Mouse (Mus musculus): ENCODE measurements around the gene Arv1. TPM values are rescaled to one million over a fixed set of nuclear protein-coding genes. Genes with fewer than 3 reads are reported as not detected.

The Arv1 gene
- polyA plus RNA-seq, 1 experiment from 2014 or later, result 15.0 TPM

GRCm38 (mm10) chr8:124739268-124739667, 17.3 kb downstream of the Arv1 start:
- H3K9me3 ChIP-seq (ENCODE audit: low read length), result no peaks in the 10 kb centered on the region
- H3K36me3 ChIP-seq (ENCODE audit: insufficient read depth, low read length), result no peaks in the 10 kb centered on the region
- no peak overlapping the region for H3K4me2 ChIP-seq (replicated peaks; ENCODE audit: low read depth, low read length)
- H3K27me3 ChIP-seq (replicated peaks; ENCODE audit: insufficient read depth, low read length), result no peaks in the 10 kb centered on the region
- TF ChIP-seq CTCF (IDR thresholded peaks at IDR 0.05) (peak; percentile 74), EP300 (IDR thresholded peaks at IDR 0.05) (no peak)
- 57% methylated on average over 1 of the region's 1 CpGs for WGBS
- no peak overlapping the region for H3K9ac ChIP-seq (replicated peaks; ENCODE audit: low read depth)
- DNase-seq (ENCODE audit: low spot score) (peak; percentile 56), ATAC-seq (no peak)
- H3K4me1 ChIP-seq (ENCODE audit: insufficient read depth, low read depth, low read length), result no peaks in the 10 kb centered on the region
- H3K27ac ChIP-seq (ENCODE audit: low read length), result no peak overlapping the region
- H3K4me3 ChIP-seq (ENCODE audit: low read depth, low read length), result no peak overlapping the region

- TF ChIP-seq EP300 (IDR thresholded peaks at IDR 0.05), result no peak
- H3K9ac ChIP-seq (replicated peaks; ENCODE audit: low read depth), result no peak overlapping the region
- no peaks in the 10 kb centered on the region for H3K36me3 ChIP-seq (ENCODE audit: insufficient read depth, low read length)
- H3K9me3 ChIP-seq (ENCODE audit: low read length), result no peaks in the 10 kb centered on the region
- H3K4me3 ChIP-seq (ENCODE audit: low read depth, low read length), result no peak overlapping the region
- no peak for ATAC-seq
- H3K4me2 ChIP-seq (replicated peaks; ENCODE audit: low read depth, low read length), result no peak overlapping the region
- no peak for DNase-seq (ENCODE audit: low spot score)
- no peak overlapping the region for H3K27ac ChIP-seq (ENCODE audit: low read length)
- H3K4me1 ChIP-seq (ENCODE audit: insufficient read depth, low read depth, low read length), result no peaks in the 10 kb centered on the region
- WGBS, result 49% methylated on average over 13 of the region's 13 CpGs
- no peaks in the 10 kb centered on the region for H3K27me3 ChIP-seq (replicated peaks; ENCODE audit: insufficient read depth, low read length)
Measured at GRCm38 (mm10) chr8:124746661-124747060, 24.7 kb downstream of the Arv1 start.

- H3K9me3 ChIP-seq (ENCODE audit: low read length), result no peaks in the 10 kb centered on the region
- 0 out of 2 replicates have a peak overlapping the region, but pooled peaks have one; percentile 19 for H3K9ac ChIP-seq (replicated peaks; ENCODE audit: low read depth)
- no peaks in the 10 kb centered on the region for H3K4me1 ChIP-seq (ENCODE audit: insufficient read depth, low read depth, low read length)
- WGBS, result 0% methylated on average over 31 of the region's 31 CpGs
- no peak overlapping the region for H3K27ac ChIP-seq (ENCODE audit: low read length)
- H3K4me2 ChIP-seq (replicated peaks; ENCODE audit: low read depth, low read length), result peak overlapping the region; percentile 99
- ATAC-seq (peak; percentile 31), DNase-seq (ENCODE audit: low spot score) (peak; percentile 24)
- no peaks in the 10 kb centered on the region for H3K36me3 ChIP-seq (ENCODE audit: insufficient read depth, low read length)
- H3K27me3 ChIP-seq (replicated peaks; ENCODE audit: insufficient read depth, low read length), result no peaks in the 10 kb centered on the region
- no peak for TF ChIP-seq CTCF (IDR thresholded peaks at IDR 0.05)
- no peak for TF ChIP-seq EP300 (IDR thresholded peaks at IDR 0.05)
- H3K4me3 ChIP-seq (ENCODE audit: low read depth, low read length), result peak overlapping the region; percentile 61
Measured at GRCm38 (mm10) chr8:124751191-124751590, 29.3 kb downstream of the Arv1 start.

- TF ChIP-seq CTCF (IDR thresholded peaks at IDR 0.05), result no peak
- no peak for TF ChIP-seq EP300 (IDR thresholded peaks at IDR 0.05)
- Histone ChIP-seq H3K4me3 (ENCODE audit: low read depth, low read length) (peak within 1 kb of the TSS; percentile 61), H3K27ac (ENCODE audit: low read length) (no peak within 1 kb of the TSS), H3K4me2 (replicated peaks; ENCODE audit: low read depth, low read length) (peak within 1 kb of the TSS; percentile 99), H3K4me1 (ENCODE audit: insufficient read depth, low read depth, low read length) (no peaks in the 10 kb centered on the region), H3K9ac (replicated peaks; ENCODE audit: low read depth) (0 out of 2 replicates have a peak within 1 kb of the TSS, but pooled peaks have one; percentile 19), H3K36me3 (ENCODE audit: insufficient read depth, low read length) (no peaks in the 10 kb centered on the region), H3K27me3 (replicated peaks; ENCODE audit: insufficient read depth, low read length) (no peaks in the 10 kb centered on the region), H3K9me3 (ENCODE audit: low read length) (no peaks in the 10 kb centered on the region)
- ATAC-seq, result peak; percentile 90
- peak; percentile 71 for DNase-seq (ENCODE audit: low spot score)
- WGBS, result 2% methylated on average over 25 of the region's 41 CpGs
Measured at GRCm38 (mm10) chr8:124751709-124752173, 29.8 kb downstream of the Arv1 start, which contains the start of gene Fam89a. Gene Fam89a (minus strand): TSS chr8:124751832.

GRCm38 (mm10) chr8:124752325-124752862, 30.5 kb downstream of the Arv1 start:
- H3K9ac ChIP-seq (replicated peaks; ENCODE audit: low read depth), result no peak overlapping the region
- ATAC-seq (no peak), DNase-seq (ENCODE audit: low spot score) (no peak)
- peak overlapping the region; percentile 99 for H3K4me2 ChIP-seq (replicated peaks; ENCODE audit: low read depth, low read length)
- H3K9me3 ChIP-seq (ENCODE audit: low read length), result no peaks in the 10 kb centered on the region
- WGBS, result 34% methylated on average over 21 of the region's 21 CpGs
- no peak overlapping the region for H3K4me3 ChIP-seq (ENCODE audit: low read depth, low read length)
- no peaks in the 10 kb centered on the region for H3K27me3 ChIP-seq (replicated peaks; ENCODE audit: insufficient read depth, low read length)
- no peak for TF ChIP-seq CTCF (IDR thresholded peaks at IDR 0.05)
- TF ChIP-seq EP300 (IDR thresholded peaks at IDR 0.05), result no peak
- no peaks in the 10 kb centered on the region for H3K36me3 ChIP-seq (ENCODE audit: insufficient read depth, low read length)
- no peaks in the 10 kb centered on the region for H3K4me1 ChIP-seq (ENCODE audit: insufficient read depth, low read depth, low read length)
- H3K27ac ChIP-seq (ENCODE audit: low read length), result no peak overlapping the region

- no peaks in the 10 kb centered on the region for H3K9me3 ChIP-seq (ENCODE audit: low read length)
- WGBS, result 17% methylated on average over 11 of the region's 11 CpGs
- no peak for TF ChIP-seq EP300 (IDR thresholded peaks at IDR 0.05)
- TF ChIP-seq CTCF (IDR thresholded peaks at IDR 0.05), result no peak
- H3K36me3 ChIP-seq (ENCODE audit: insufficient read depth, low read length), result no peaks in the 10 kb centered on the region
- H3K9ac ChIP-seq (replicated peaks; ENCODE audit: low read depth), result no peak overlapping the region
- H3K4me3 ChIP-seq (ENCODE audit: low read depth, low read length), result no peak overlapping the region
- H3K27ac ChIP-seq (ENCODE audit: low read length), result no peak overlapping the region
- peak; percentile 10 for DNase-seq (ENCODE audit: low spot score)
- H3K4me1 ChIP-seq (ENCODE audit: insufficient read depth, low read depth, low read length), result no peaks in the 10 kb centered on the region
- H3K27me3 ChIP-seq (replicated peaks; ENCODE audit: insufficient read depth, low read length), result no peaks in the 10 kb centered on the region
- no peak overlapping the region for H3K4me2 ChIP-seq (replicated peaks; ENCODE audit: low read depth, low read length)
- no peak for ATAC-seq
Measured at GRCm38 (mm10) chr8:124754101-124754791, 32.3 kb downstream of the Arv1 start.
